Mouse (Mus musculus): ENCODE measurements around the gene Sumo1. TPM values are rescaled to one million over a fixed set of nuclear protein-coding genes. Genes with fewer than 3 reads are reported as not detected.

Gene Sumo1
- total RNA-seq, 1 experiment, result 161 TPM

GRCm38 (mm10) chr1:59683926-59684818, 13.5 kb upstream of the Sumo1 start:
- H3K27ac ChIP-seq (ENCODE audit: insufficient read depth, low read depth, low read length, poor library complexity, severe bottlenecking), result no peak overlapping the region; the same call in 1 of the 2 replicates
- H3K4me3 ChIP-seq (ENCODE audit: insufficient read depth in 1 of 2, low read depth in 1 of 2, low read length in 2 of 2, poor library complexity in 1 of 2, severe bottlenecking in 1 of 2), result peak overlapping the region in 1 of 2 experiments; percentile 51; a peak in 2 of 4 replicates
- peak overlapping the region; percentile 62 for H3K9ac ChIP-seq (ENCODE audit: insufficient read depth, low read depth, low read length, poor library complexity, severe bottlenecking)
- H3K9me3 ChIP-seq (ENCODE audit: control insufficient read depth, insufficient read depth, low read depth, low read length), result no peaks in the 10 kb centered on the region
- TF ChIP-seq MAFK (IDR thresholded peaks at IDR 0.05; ENCODE audit: insufficient read depth, low read depth, low read length) (no peak), HCFC1 (IDR thresholded peaks at IDR 0.05; ENCODE audit: borderline replicate concordance, insufficient read depth, low read length) (no peak), ZNF384 (IDR thresholded peaks at IDR 0.05; ENCODE audit: low read depth, low read length) (no peak), ZC3H11A (IDR thresholded peaks at IDR 0.05; ENCODE audit: borderline replicate concordance, low read depth, low read length) (no peak), CHD2 (IDR thresholded peaks at IDR 0.05; ENCODE audit: low read depth, low read length) (no peak)
- in situ Hi-C loops (cut with MboI; ENCODE audit: low sequenced_read_pairs in 2 of 2, unreplicated experiment in 2 of 2), result no loop called here
- no peaks in the 10 kb centered on the region for H3K4me1 ChIP-seq (ENCODE audit: control insufficient read depth in 2 of 2, insufficient read depth in 2 of 2, low read length in 2 of 2, poor library complexity in 1 of 2)
- no peak for DNase-seq (ENCODE audit: low read depth, low spot score)
- H3K36me3 ChIP-seq (ENCODE audit: control insufficient read depth, insufficient read depth, low read length, poor library complexity, severe bottlenecking), result peaks cover 11% of the 10 kb centered on the region

GRCm38 (mm10) chr1:59673661-59674060, 3.0 kb upstream of the Sumo1 start:
- Histone ChIP-seq H3K9me3 (ENCODE audit: control insufficient read depth, insufficient read depth, low read depth, low read length) (no peaks in the 10 kb centered on the region), H3K4me3 (ENCODE audit: insufficient read depth in 1 of 2, low read depth in 1 of 2, low read length in 2 of 2, poor library complexity in 1 of 2, severe bottlenecking in 1 of 2) (no peak overlapping the region), H3K27ac (ENCODE audit: insufficient read depth, low read depth, low read length, poor library complexity, severe bottlenecking) (no peak overlapping the region), H3K4me1 (ENCODE audit: control insufficient read depth in 2 of 2, insufficient read depth in 2 of 2, low read length in 2 of 2, poor library complexity in 1 of 2) (peaks cover 0 to 6% of the 10 kb centered on the region in 2 experiments; a peak in 2 of 4 replicates), H3K9ac (ENCODE audit: insufficient read depth, low read depth, low read length, poor library complexity, severe bottlenecking) (no peak overlapping the region), H3K36me3 (ENCODE audit: control insufficient read depth, insufficient read depth, low read length, poor library complexity, severe bottlenecking) (no peaks in the 10 kb centered on the region)
- in situ Hi-C loops (cut with MboI; ENCODE audit: low sequenced_read_pairs in 2 of 2, unreplicated experiment in 2 of 2), result no loop called here
- no peak for DNase-seq (ENCODE audit: low read depth, low spot score)
- no peak for TF ChIP-seq CHD2 (IDR thresholded peaks at IDR 0.05; ENCODE audit: low read depth, low read length)

- H3K9ac ChIP-seq (ENCODE audit: insufficient read depth, low read depth, low read length, poor library complexity, severe bottlenecking), result peak overlapping the region; percentile 90
- H3K27ac ChIP-seq (ENCODE audit: insufficient read depth, low read depth, low read length, poor library complexity, severe bottlenecking), result peak overlapping the region; percentile 89
- no peak; the same call in 1 of the 2 replicates for TF ChIP-seq HCFC1 (IDR thresholded peaks at IDR 0.05; ENCODE audit: borderline replicate concordance, insufficient read depth, low read length)
- TF ChIP-seq ZNF384 (IDR thresholded peaks at IDR 0.05; ENCODE audit: low read depth, low read length), result peak; percentile 90
- no peak for TF ChIP-seq CHD2 (IDR thresholded peaks at IDR 0.05; ENCODE audit: low read depth, low read length)
- TF ChIP-seq ZC3H11A (IDR thresholded peaks at IDR 0.05; ENCODE audit: borderline replicate concordance, low read depth, low read length), result no peak
- TF ChIP-seq MAFK (IDR thresholded peaks at IDR 0.05; ENCODE audit: insufficient read depth, low read depth, low read length), result no peak
- no peaks in the 10 kb centered on the region for H3K9me3 ChIP-seq (ENCODE audit: control insufficient read depth, insufficient read depth, low read depth, low read length)
- peaks cover 0 to 10% of the 10 kb centered on the region in 2 experiments; a peak in 3 of 4 replicates for H3K4me1 ChIP-seq (ENCODE audit: control insufficient read depth in 2 of 2, insufficient read depth in 2 of 2, low read length in 2 of 2, poor library complexity in 1 of 2)
- in situ Hi-C loops (cut with MboI; ENCODE audit: low sequenced_read_pairs in 2 of 2, unreplicated experiment in 2 of 2), result no loop called here
- DNase-seq (ENCODE audit: low read depth, low spot score), result no peak
- peak overlapping the region; percentile 77 to 99 for H3K4me3 ChIP-seq (ENCODE audit: insufficient read depth in 1 of 2, low read depth in 1 of 2, low read length in 2 of 2, poor library complexity in 1 of 2, severe bottlenecking in 1 of 2)
- H3K36me3 ChIP-seq (ENCODE audit: control insufficient read depth, insufficient read depth, low read length, poor library complexity, severe bottlenecking), result no peaks in the 10 kb centered on the region; the same call in 1 of the 2 replicates
These were observed 538 bp downstream of the Sumo1 start for GRCm38 (mm10) chr1:59669962-59670630.

GRCm38 (mm10) chr1:59668871-59669270, 1.8 kb downstream of the Sumo1 start:
- in situ Hi-C loops (cut with MboI; ENCODE audit: low sequenced_read_pairs in 2 of 2, unreplicated experiment in 2 of 2), result no loop called here
- DNase-seq (ENCODE audit: low read depth, low spot score), result no peak
- TF ChIP-seq HCFC1 (IDR thresholded peaks at IDR 0.05; ENCODE audit: borderline replicate concordance, insufficient read depth, low read length) (no peak), ZNF384 (IDR thresholded peaks at IDR 0.05; ENCODE audit: low read depth, low read length) (peak; percentile 59; the same call in 1 of the 2 replicates)
- H3K36me3 ChIP-seq (ENCODE audit: control insufficient read depth, insufficient read depth, low read length, poor library complexity, severe bottlenecking), result no peaks in the 10 kb centered on the region; the same call in 1 of the 2 replicates
- no peak overlapping the region; the same call in 1 of the 2 replicates for H3K27ac ChIP-seq (ENCODE audit: insufficient read depth, low read depth, low read length, poor library complexity, severe bottlenecking)
- H3K9me3 ChIP-seq (ENCODE audit: control insufficient read depth, insufficient read depth, low read depth, low read length), result no peaks in the 10 kb centered on the region
- peak overlapping the region; percentile 44 to 99; a peak in 3 of 4 replicates for H3K4me3 ChIP-seq (ENCODE audit: insufficient read depth in 1 of 2, low read depth in 1 of 2, low read length in 2 of 2, poor library complexity in 1 of 2, severe bottlenecking in 1 of 2)
- peaks cover 0 to 17% of the 10 kb centered on the region in 2 experiments; a peak in 3 of 4 replicates for H3K4me1 ChIP-seq (ENCODE audit: control insufficient read depth in 2 of 2, insufficient read depth in 2 of 2, low read length in 2 of 2, poor library complexity in 1 of 2)
- no peak overlapping the region; the same call in 1 of the 2 replicates for H3K9ac ChIP-seq (ENCODE audit: insufficient read depth, low read depth, low read length, poor library complexity, severe bottlenecking)
